In the genomic region with DNA sequence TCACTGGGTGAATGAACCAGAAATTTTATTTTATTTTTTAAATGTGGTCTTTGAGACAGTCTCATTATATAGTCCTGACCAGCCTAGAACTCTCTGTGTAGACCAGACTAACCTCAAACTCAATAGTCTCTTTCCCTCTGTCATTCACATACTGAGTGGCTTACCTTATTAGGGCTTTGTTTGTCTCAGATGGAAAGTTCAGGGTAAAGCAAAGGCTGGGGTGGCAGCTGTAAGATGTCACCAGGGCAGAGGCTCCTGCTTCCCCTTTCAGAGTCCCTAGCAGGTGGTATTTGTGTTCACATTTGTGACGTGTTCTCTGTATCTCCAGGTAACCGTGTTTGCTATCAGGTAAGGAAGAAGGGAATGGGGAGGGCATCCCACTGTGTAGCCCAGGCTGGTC, we compare ENCODE assay signal across 18 mouse cellular contexts. TPM values are rescaled to one million over a fixed set of nuclear protein-coding genes. Genes with fewer than 3 reads are reported as not detected.
DNase-seq lines count a peak whose midpoint lies in the region; ATAC-seq and TF ChIP-seq lines count a peak whose summit lies in the region.
"Had no signal": no experiment of that assay in that cellular context is flagged by ENCODE, and none has a peak within 500 bp of the region (broad histone marks: within the 10 kb centered on the region; RNA-seq: fewer than 3 reads in every experiment).

No protein-coding gene starts in this region.

- H3K9me3 ChIP-seq in heart, embryonic 10.5 days, result no peaks in the 10 kb centered on the region
- no peaks in the 10 kb centered on the region for H3K9me3 ChIP-seq in heart, embryonic 12.5 days (replicated peaks)
- no peaks in the 10 kb centered on the region for H3K9me3 ChIP-seq in lung, embryonic 16.5 days (ENCODE audit: control insufficient read depth, low read length)
- no peaks in the 10 kb centered on the region for H3K9me3 ChIP-seq in embryonic facial prominence, embryonic 13.5 days
- H3K9me3 ChIP-seq in stomach, embryonic 16.5 days (replicated peaks; ENCODE audit: control insufficient read depth, low read length), result no peaks in the 10 kb centered on the region
- H3K9me3 ChIP-seq: embryonic facial prominence, embryonic 15.5 days; limb, embryonic 12.5 days; neural tube, embryonic 12.5 days had no signal

- H3K4me2 ChIP-seq in heart, embryonic 12.5 days, result no peak overlapping the region
- H3K4me2 ChIP-seq in lung, embryonic 16.5 days (ENCODE audit: low read depth, low read length), result no peak overlapping the region
- no peak overlapping the region for H3K4me2 ChIP-seq in embryonic facial prominence, embryonic 13.5 days
- no peak overlapping the region for H3K4me2 ChIP-seq in stomach, embryonic 16.5 days (ENCODE audit: low read depth, low read length)
- H3K4me2 ChIP-seq: embryonic facial prominence, embryonic 15.5 days; limb, embryonic 12.5 days; neural tube, embryonic 12.5 days had no signal

- no peaks in the 10 kb centered on the region for H3K36me3 ChIP-seq in heart, embryonic 10.5 days
- no peaks in the 10 kb centered on the region for H3K36me3 ChIP-seq in heart, embryonic 12.5 days
- H3K36me3 ChIP-seq in lung, embryonic 16.5 days (ENCODE audit: control insufficient read depth, insufficient read depth, low read length), result no peaks in the 10 kb centered on the region
- H3K36me3 ChIP-seq in embryonic facial prominence, embryonic 13.5 days, result no peaks in the 10 kb centered on the region
- H3K36me3 ChIP-seq in stomach, embryonic 16.5 days (ENCODE audit: control insufficient read depth, insufficient read depth, low read length), result no peaks in the 10 kb centered on the region
- no peaks in the 10 kb centered on the region for H3K36me3 ChIP-seq in thymus, adult 2 months (ENCODE audit: control insufficient read depth, insufficient read depth, low read length)
- H3K36me3 ChIP-seq: embryonic facial prominence, embryonic 15.5 days; limb, embryonic 12.5 days; neural tube, embryonic 12.5 days had no signal

- no peak for TF ChIP-seq POLR2A in thymus, adult 2 months (IDR thresholded peaks at IDR 0.05; ENCODE audit: control insufficient read depth, extremely low read depth, insufficient read depth, low read length, poor library complexity)

- no peaks in the 10 kb centered on the region for H3K27me3 ChIP-seq in heart, embryonic 10.5 days (ENCODE audit: insufficient read depth, poor library complexity, severe bottlenecking)
- H3K27me3 ChIP-seq in heart, embryonic 12.5 days (replicated peaks), result no peaks in the 10 kb centered on the region
- no peaks in the 10 kb centered on the region for H3K27me3 ChIP-seq in lung, embryonic 16.5 days (ENCODE audit: control insufficient read depth, insufficient read depth, low read depth, low read length)
- H3K27me3 ChIP-seq in embryonic facial prominence, embryonic 13.5 days, result no peaks in the 10 kb centered on the region
- no peaks in the 10 kb centered on the region for H3K27me3 ChIP-seq in stomach, embryonic 16.5 days (ENCODE audit: control insufficient read depth, insufficient read depth, low read length)
- no peaks in the 10 kb centered on the region for H3K27me3 ChIP-seq in thymus, adult 2 months (ENCODE audit: control insufficient read depth, insufficient read depth, low read length)
- H3K27me3 ChIP-seq: embryonic facial prominence, embryonic 15.5 days; limb, embryonic 12.5 days; neural tube, embryonic 12.5 days had no signal

- peaks cover 36% of the 10 kb centered on the region for H3K4me1 ChIP-seq in heart, embryonic 10.5 days
- H3K4me1 ChIP-seq in heart, embryonic 12.5 days (replicated peaks), result peaks cover 33% of the 10 kb centered on the region
- peaks cover 24% of the 10 kb centered on the region for H3K4me1 ChIP-seq in lung, embryonic 16.5 days (replicated peaks; ENCODE audit: control insufficient read depth, insufficient read depth, low read length)
- H3K4me1 ChIP-seq in embryonic facial prominence, embryonic 13.5 days, result peaks cover 33% of the 10 kb centered on the region
- H3K4me1 ChIP-seq in stomach, embryonic 16.5 days (ENCODE audit: control insufficient read depth, insufficient read depth, low read length), result peaks cover 30% of the 10 kb centered on the region
- H3K4me1 ChIP-seq in thymus, adult 2 months (replicated peaks; ENCODE audit: control insufficient read depth, insufficient read depth, low read length), result no peaks in the 10 kb centered on the region
- H3K4me1 ChIP-seq: neural tube, embryonic 12.5 days had no signal

- WGBS in heart, embryonic 10.5 days, result 39% methylated on average over 2 of the region's 2 CpGs
- 55% methylated on average over 2 of the region's 2 CpGs for WGBS in heart, embryonic 12.5 days
- WGBS in lung, embryonic 16.5 days, result 24% methylated on average over 2 of the region's 2 CpGs
- WGBS in embryonic facial prominence, embryonic 13.5 days, result 68% methylated on average over 2 of the region's 2 CpGs
- 16% methylated on average over 2 of the region's 2 CpGs for whole genome bisulfite sequencing in stomach, embryonic 16.5 days
- 39% methylated on average over 2 of the region's 2 CpGs for WGBS in thymus, adult 2 months

- ATAC-seq in heart, embryonic 12.5 days (ENCODE audit: insufficient number of reproducible peaks, low FRiP score), result no peak
- ATAC-seq in lung, embryonic 16.5 days (ENCODE audit: low read depth), result no peak
- no peak for ATAC-seq in embryonic facial prominence, embryonic 13.5 days (ENCODE audit: insufficient number of reproducible peaks, insufficient read depth, low FRiP score, low TSS enrichment, low read depth)
- ATAC-seq in stomach, embryonic 16.5 days (ENCODE audit: insufficient read depth, low FRiP score), result no peak
- ATAC-seq: forebrain, postnatal 0 days; midbrain, embryonic 16.5 days had no signal

- TF ChIP-seq CTCF in thymus, adult 2 months (IDR thresholded peaks at IDR 0.05; ENCODE audit: borderline replicate concordance, control insufficient read depth, extremely low read depth, insufficient read depth, low read length, poor library complexity), result no peak

- DNase-seq in heart, embryonic 10.5 days (ENCODE audit: low spot score), result no peak
- no peak for DNase-seq in lung, postnatal 14 days
- no peak for DNase-seq in c-Kit-positive CD71-positive TER-119-positive erythroid progenitor cells, embryonic 14.5 days (ENCODE audit: low spot score)
- no peak for DNase-seq in thymus, adult 2 months
- DNase-seq: cerebellum, adult 18-20 months; forebrain, postnatal 0 days; gastrocnemius, postnatal 14 days; kidney, adult 18-20 months; lung, postnatal 4 days; retina, postnatal 1 day had no signal

- no peak overlapping the region for H3K4me3 ChIP-seq in heart, embryonic 10.5 days
- H3K4me3 ChIP-seq in heart, embryonic 12.5 days, result no peak overlapping the region
- H3K4me3 ChIP-seq in lung, embryonic 16.5 days (ENCODE audit: low read length), result no peak overlapping the region
- H3K4me3 ChIP-seq in embryonic facial prominence, embryonic 13.5 days, result no peak overlapping the region
- H3K4me3 ChIP-seq in stomach, embryonic 16.5 days (replicated peaks; ENCODE audit: low read length), result no peak overlapping the region
- H3K4me3 ChIP-seq in thymus, adult 2 months (ENCODE audit: control insufficient read depth, insufficient read depth, low read length), result no peak overlapping the region
- H3K4me3 ChIP-seq: embryonic facial prominence, embryonic 15.5 days; limb, embryonic 12.5 days; neural tube, embryonic 12.5 days had no signal

- H3K27ac ChIP-seq in heart, embryonic 10.5 days, result peak overlapping the region; percentile 22; the same call in 1 of the 2 replicates
- no peak overlapping the region for H3K27ac ChIP-seq in heart, embryonic 12.5 days (ENCODE audit: poor library complexity, severe bottlenecking)
- peak overlapping the region; percentile 60 for H3K27ac ChIP-seq in lung, embryonic 16.5 days (ENCODE audit: low read length)
- H3K27ac ChIP-seq in embryonic facial prominence, embryonic 13.5 days, result peak overlapping the region; percentile 16; the same call in 1 of the 2 replicates
- H3K27ac ChIP-seq in stomach, embryonic 16.5 days (ENCODE audit: low read length), result peak overlapping the region; percentile 66; the same call in 1 of the 2 replicates
- H3K27ac ChIP-seq in thymus, adult 2 months (ENCODE audit: control insufficient read depth, insufficient read depth, low read length), result no peak overlapping the region
- H3K27ac ChIP-seq: embryonic facial prominence, embryonic 15.5 days; neural tube, embryonic 12.5 days had no signal

- H3K9ac ChIP-seq in heart, embryonic 12.5 days, result no peak overlapping the region
- H3K9ac ChIP-seq in lung, embryonic 16.5 days (ENCODE audit: low read length), result no peak overlapping the region
- H3K9ac ChIP-seq in embryonic facial prominence, embryonic 13.5 days, result no peak overlapping the region
- no peak overlapping the region for H3K9ac ChIP-seq in stomach, embryonic 16.5 days (ENCODE audit: low read length)
- H3K9ac ChIP-seq: embryonic facial prominence, embryonic 15.5 days; forebrain, postnatal 0 days; limb, embryonic 12.5 days; neural tube, embryonic 12.5 days had no signal

RNA-seq across cellular contexts. Expression of a gene that starts 24.7 kb away (rescaled TPM):
- polyA plus RNA-seq in heart, embryonic 10.5 days (2016; fragmentation: Nextera tagmentation; extraction: Ambion mirVana), result 16.2 and 17.6 TPM in 2 replicates
- 19.0 and 22.3 TPM in 2 replicates for polyA plus RNA-seq in heart, embryonic 12.5 days (2016; fragmentation: Nextera tagmentation; extraction: Ambion mirVana)
- 39.5 and 46.2 TPM in 2 replicates for polyA plus RNA-seq in lung, embryonic 16.5 days (2015; fragmentation: Nextera tagmentation; extraction: Ambion mirVana)
- 14.5 TPM in 2 replicates for polyA plus RNA-seq in embryonic facial prominence, embryonic 13.5 days (2015; fragmentation: Nextera tagmentation; extraction: Ambion mirVana)
- polyA plus RNA-seq in stomach, embryonic 16.5 days (2015; fragmentation: Nextera tagmentation; extraction: Ambion mirVana), result 33.2 and 49.8 TPM in 2 replicates
- 2.8 and 3.0 TPM in 2 replicates for polyA plus RNA-seq in thymus, adult 2 months (2012; rRNA removed)

Comparison
In these comparisons a context has a peak if more than half of its experiments do, and no peak if none do; other contexts are left out.
1. H3K27ac ChIP-seq: peak in heart, embryonic 10.5 days (single experiment), lung, embryonic 16.5 days (single experiment), embryonic facial prominence, embryonic 13.5 days (single experiment) and stomach, embryonic 16.5 days (single experiment); none in heart, embryonic 12.5 days (single experiment) and thymus, adult 2 months (single experiment).